Mouse (Mus musculus) heart, embryonic 15.5 days (tissue): Measurements from ENCODE around the gene Gm26992. TPM values are rescaled to one million over a fixed set of nuclear protein-coding genes. Genes with fewer than 3 reads are reported as not detected.

Source experiments
- ATAC-seq: fragments of 200-750 bp; cut with Nextera tagmentation; replicated peaks from 2 replicates; pipeline ENCODE4 v1.8.0; 2017; ENCODE audit warnings: low read depth, moderate TSS enrichment; ENCODE audit not compliant: insufficient number of reproducible peaks, insufficient read depth, low FRiP score
- H3K27ac ChIP-seq: fragments of 300-500 bp; sonication (generic); 2 replicates; pipeline ENCODE4 v1.5.1; 2015; ENCODE audit warnings: mild to moderate bottlenecking, inconsistent platforms
- H3K27me3 ChIP-seq: fragments of 300-500 bp; sonication (generic); 2 replicates; pipeline ENCODE4 v1.6.1; 2015; ENCODE audit warnings: inconsistent platforms
- H3K36me3 ChIP-seq: fragments of 300-500 bp; sonication (generic); 2 replicates; pipeline ENCODE4 v1.6.1; 2015; ENCODE audit warnings: mild to moderate bottlenecking, inconsistent platforms
- H3K4me1 ChIP-seq: fragments of 300-500 bp; sonication (generic); replicated peaks from 2 replicates; pipeline ENCODE4 v1.6.1; 2015; ENCODE audit warnings: inconsistent platforms
- H3K4me2 ChIP-seq: fragments of 300-500 bp; sonication (generic); 2 replicates; pipeline ENCODE4 v1.6.1; 2015; ENCODE audit warnings: inconsistent platforms, mild to moderate bottlenecking, moderate library complexity
- H3K4me3 ChIP-seq: fragments of 300-500 bp; sonication (generic); 2 replicates; pipeline ENCODE4 v1.5.1; 2015; ENCODE audit warnings: mild to moderate bottlenecking, inconsistent platforms
- H3K9ac ChIP-seq: fragments of 300-500 bp; sonication (generic); 2 replicates; pipeline ENCODE4 v1.6.1; 2015; ENCODE audit warnings: mild to moderate bottlenecking, inconsistent platforms
- H3K9me3 ChIP-seq: fragments of 300-500 bp; sonication (generic); replicated peaks from 2 replicates; pipeline ENCODE4 v1.6.1; 2016; ENCODE audit warnings: inconsistent platforms
- WGBS: fragments of 180-500 bp; shearing (Covaris S2); methylation state at CpG from one replicate; pipeline ENCODE4 v1.1.7; 2015; ENCODE audit warnings: mixed read lengths; 5-methylcytosine and 5-hydroxymethylcytosine counted together
- polyA plus RNA-seq: library from polyadenylated mRNA; unstranded; fragments of >200 nt; fragmentation: Nextera tagmentation; extraction: Ambion mirVana; gene quantifications from 2 replicates; pipeline ENCODE4 v1.2.1, GENCODE M21; 2015

Gm26992 gene
- polyA plus RNA-seq, result not detected in 2 replicates

- 69% methylated on average over 2 of the region's 2 CpGs for WGBS
- no peak for ATAC-seq
Observed at GRCm38 (mm10) chrX:103421710-103422109, at the start of gene Gm26992. Gm26992 (plus strand) TSS chrX:103422010.

GRCm38 (mm10) chrX:103374250-103374649 is 47.6 kb upstream of the Gm26992 start:
- Histone ChIP-seq H3K9ac (no peak overlapping the region), H3K4me3 (no peak overlapping the region), H3K27me3 (peaks cover 39% of the 10 kb centered on the region), H3K27ac (no peak overlapping the region), H3K9me3 (no peaks in the 10 kb centered on the region), H3K4me2 (no peak overlapping the region), H3K4me1 (no peaks in the 10 kb centered on the region), H3K36me3 (no peaks in the 10 kb centered on the region)
- 54% methylated on average over 5 of the region's 5 CpGs for WGBS
- no peak for ATAC-seq

More at GRCm38 (mm10) chrX:103421710-103422109, at the start of gene Gm26992:
- H3K4me3 ChIP-seq, result no peak within 1 kb of the TSS
- no peaks in the 10 kb centered on the region for H3K36me3 ChIP-seq
- H3K4me2 ChIP-seq, result no peak within 1 kb of the TSS
- no peaks in the 10 kb centered on the region for H3K9me3 ChIP-seq
- H3K4me1 ChIP-seq, result no peaks in the 10 kb centered on the region
- peaks cover 47% of the 10 kb centered on the region for H3K27me3 ChIP-seq
- no peak within 1 kb of the TSS for H3K9ac ChIP-seq
- H3K27ac ChIP-seq, result no peak within 1 kb of the TSS

- Histone ChIP-seq H3K4me2 (no peak overlapping the region), H3K27ac (no peak overlapping the region), H3K27me3 (peaks cover 42% of the 10 kb centered on the region), H3K4me3 (no peak overlapping the region), H3K4me1 (no peaks in the 10 kb centered on the region), H3K9ac (no peak overlapping the region), H3K9me3 (no peaks in the 10 kb centered on the region), H3K36me3 (no peaks in the 10 kb centered on the region)
- WGBS, result 73% methylated on average over 3 of the region's 3 CpGs
- no peak for ATAC-seq
Observed at GRCm38 (mm10) chrX:103384528-103384927, 37.3 kb upstream of the Gm26992 start.

GRCm38 (mm10) chrX:103388131-103388530 is 33.7 kb upstream of the Gm26992 start:
- no peaks in the 10 kb centered on the region for H3K4me1 ChIP-seq
- no peak overlapping the region for H3K9ac ChIP-seq
- ATAC-seq, result no peak
- H3K27ac ChIP-seq, result no peak overlapping the region
- H3K36me3 ChIP-seq, result no peaks in the 10 kb centered on the region
- H3K4me3 ChIP-seq, result no peak overlapping the region
- WGBS, result 88% methylated on average over 3 of the region's 3 CpGs
- no peak overlapping the region for H3K4me2 ChIP-seq
- no peaks in the 10 kb centered on the region for H3K9me3 ChIP-seq
- H3K27me3 ChIP-seq, result peaks cover 35% of the 10 kb centered on the region

GRCm38 (mm10) chrX:103393841-103394240 is 28.0 kb upstream of the Gm26992 start:
- H3K27me3 ChIP-seq, result peaks cover 41% of the 10 kb centered on the region
- 78% methylated on average over 1 of the region's 1 CpGs for WGBS
- H3K36me3 ChIP-seq, result no peaks in the 10 kb centered on the region

GRCm38 (mm10) chrX:103405021-103405420 is 16.8 kb upstream of the Gm26992 start:
- Histone ChIP-seq H3K9me3 (no peaks in the 10 kb centered on the region), H3K4me3 (no peak overlapping the region), H3K9ac (no peak overlapping the region), H3K36me3 (no peaks in the 10 kb centered on the region), H3K4me2 (no peak overlapping the region), H3K27me3 (peaks cover 43% of the 10 kb centered on the region), H3K27ac (no peak overlapping the region), H3K4me1 (no peaks in the 10 kb centered on the region)
- no peak for ATAC-seq
- 36% methylated on average over 13 of the region's 13 CpGs for whole genome bisulfite sequencing

More at GRCm38 (mm10) chrX:103393841-103394240, 28.0 kb upstream of the Gm26992 start:
- Histone ChIP-seq H3K4me2 (no peak overlapping the region), H3K9me3 (no peaks in the 10 kb centered on the region), H3K4me3 (no peak overlapping the region), H3K27ac (no peak overlapping the region), H3K4me1 (no peaks in the 10 kb centered on the region), H3K9ac (no peak overlapping the region)
- ATAC-seq, result no peak

GRCm38 (mm10) chrX:103414167-103414566 is 7.6 kb upstream of the Gm26992 start, which contains the start of gene Tsx:
Tsx (plus strand) TSS chrX:103414467.
- Histone ChIP-seq H3K36me3 (no peaks in the 10 kb centered on the region), H3K9ac (no peak within 1 kb of the TSS), H3K27me3 (peaks cover 61% of the 10 kb centered on the region)

GRCm38 (mm10) chrX:103427677-103428076 is 5.9 kb downstream of the Gm26992 start:
- Histone ChIP-seq H3K36me3 (no peaks in the 10 kb centered on the region), H3K4me2 (no peak overlapping the region), H3K27me3 (peaks cover 35% of the 10 kb centered on the region), H3K27ac (no peak overlapping the region), H3K9me3 (no peaks in the 10 kb centered on the region), H3K4me3 (no peak overlapping the region), H3K9ac (no peak overlapping the region), H3K4me1 (no peaks in the 10 kb centered on the region)
- WGBS, result 66% methylated on average over 7 of the region's 7 CpGs
- ATAC-seq, result no peak

More at GRCm38 (mm10) chrX:103414167-103414566, 7.6 kb upstream of the Gm26992 start, which contains the start of gene Tsx:
- 75% methylated on average over 5 of the region's 5 CpGs for WGBS
- H3K27ac ChIP-seq, result no peak within 1 kb of the TSS
- H3K9me3 ChIP-seq, result no peaks in the 10 kb centered on the region
- ATAC-seq, result no peak
- H3K4me3 ChIP-seq, result no peak within 1 kb of the TSS
- no peaks in the 10 kb centered on the region for H3K4me1 ChIP-seq
- no peak within 1 kb of the TSS for H3K4me2 ChIP-seq

GRCm38 (mm10) chrX:103432293-103432692 is 10.5 kb downstream of the Gm26992 start:
- Histone ChIP-seq H3K4me2 (no peak overlapping the region), H3K9me3 (no peaks in the 10 kb centered on the region), H3K27ac (no peak overlapping the region), H3K9ac (no peak overlapping the region), H3K4me3 (no peak overlapping the region), H3K27me3 (peaks cover 49% of the 10 kb centered on the region), H3K36me3 (no peaks in the 10 kb centered on the region), H3K4me1 (no peaks in the 10 kb centered on the region)
- WGBS, result 69% methylated on average over 7 of the region's 7 CpGs
- no peak for ATAC-seq

GRCm38 (mm10) chrX:103438023-103438422 is 16.2 kb downstream of the Gm26992 start:
- WGBS, result 11% methylated on average over 9 of the region's 9 CpGs
- Histone ChIP-seq H3K36me3 (no peaks in the 10 kb centered on the region), H3K27me3 (peaks cover 55% of the 10 kb centered on the region), H3K9ac (no peak overlapping the region), H3K9me3 (no peaks in the 10 kb centered on the region), H3K27ac (no peak overlapping the region), H3K4me2 (no peak overlapping the region), H3K4me3 (no peak overlapping the region), H3K4me1 (no peaks in the 10 kb centered on the region)
- ATAC-seq, result no peak

GRCm38 (mm10) chrX:103440803-103441202 is 19.0 kb downstream of the Gm26992 start:
- 0% methylated on average over 1 of the region's 1 CpGs for WGBS
- ATAC-seq, result no peak
- no peaks in the 10 kb centered on the region for H3K36me3 ChIP-seq
- H3K9ac ChIP-seq, result no peak overlapping the region
- peaks cover 61% of the 10 kb centered on the region for H3K27me3 ChIP-seq
- H3K4me1 ChIP-seq, result no peaks in the 10 kb centered on the region
- H3K9me3 ChIP-seq, result no peaks in the 10 kb centered on the region
- H3K27ac ChIP-seq, result no peak overlapping the region
- H3K4me2 ChIP-seq, result no peak overlapping the region
- no peak overlapping the region for H3K4me3 ChIP-seq

GRCm38 (mm10) chrX:103443755-103444154 is 21.9 kb downstream of the Gm26992 start:
- Histone ChIP-seq H3K9me3 (no peaks in the 10 kb centered on the region), H3K4me1 (no peaks in the 10 kb centered on the region), H3K36me3 (no peaks in the 10 kb centered on the region), H3K27me3 (peaks cover 63% of the 10 kb centered on the region), H3K4me3 (no peak overlapping the region), H3K27ac (no peak overlapping the region), H3K4me2 (no peak overlapping the region), H3K9ac (no peak overlapping the region)
- ATAC-seq, result no peak
- 33% methylated on average over 7 of the region's 7 CpGs for WGBS
